Mouse (Mus musculus) embryonic facial prominence, embryonic 14.5 days (tissue): ENCODE data around the gene Tmtc2. TPM values are rescaled to one million over a fixed set of nuclear protein-coding genes. Genes with fewer than 3 reads are reported as not detected.

Experiments used
- ATAC-seq: fragments of 200-750 bp; cut with Nextera tagmentation; 2 replicates; pipeline ENCODE4 v1.8.0; 2017; ENCODE audit warnings: low read depth, moderate number of reproducible peaks, moderate TSS enrichment
- DNase-seq: peaks from one replicate; pipeline ENCODE4 v3.0.0-alpha.2; 2015; ENCODE audit warnings: low spot score
- H3K27ac ChIP-seq: fragments of 300-500 bp; sonication (generic); replicated peaks from 2 replicates; pipeline ENCODE4 v1.5.1; 2014; ENCODE audit warnings: low read depth, mild to moderate bottlenecking, low read length, moderate library complexity
- H3K27me3 ChIP-seq: fragments of 300-500 bp; sonication (generic); replicated peaks from 2 replicates; pipeline ENCODE4 v1.6.1; 2014; ENCODE audit warnings: low read length; ENCODE audit not compliant: control insufficient read depth, insufficient read depth
- H3K36me3 ChIP-seq: fragments of 300-500 bp; sonication (generic); 2 replicates; pipeline ENCODE4 v1.6.1; 2014; ENCODE audit warnings: low read length, mixed read lengths; ENCODE audit not compliant: control insufficient read depth, insufficient read depth
- H3K4me1 ChIP-seq: fragments of 300-500 bp; sonication (generic); 2 replicates; pipeline ENCODE4 v1.6.1; 2014; ENCODE audit warnings: antibody characterized with exemption, low read length; ENCODE audit not compliant: control insufficient read depth, insufficient read depth
- H3K4me2 ChIP-seq: fragments of 300-500 bp; sonication (generic); 2 replicates; pipeline ENCODE4 v1.6.1; 2014; ENCODE audit warnings: low read depth, mild to moderate bottlenecking, low read length, moderate library complexity, mixed read lengths
- H3K4me3 ChIP-seq: fragments of 300-500 bp; sonication (generic); 2 replicates; pipeline ENCODE4 v1.5.1; 2014; ENCODE audit warnings: low read depth, mild to moderate bottlenecking, low read length
- H3K9ac ChIP-seq: fragments of 300-500 bp; sonication (generic); 2 replicates; pipeline ENCODE4 v1.6.1; 2014; ENCODE audit warnings: low read depth, mild to moderate bottlenecking, low read length, moderate library complexity, mixed read lengths
- H3K9me3 ChIP-seq: fragments of 300-500 bp; sonication (generic); 2 replicates; pipeline ENCODE4 v1.6.1; 2016; ENCODE audit warnings: low read length; ENCODE audit not compliant: control insufficient read depth
- WGBS: fragments of 180-500 bp; shearing (Covaris S2); extraction: QIAGEN DNeasy Blood & Tissue Kit; methylation state at CpG from one replicate; pipeline ENCODE4 v1.1.7; 2014; 5-methylcytosine and 5-hydroxymethylcytosine counted together
- polyA plus RNA-seq: library from polyadenylated mRNA; unstranded; fragments of >200 nt; fragmentation: Nextera tagmentation; extraction: Ambion mirVana; gene quantifications from 2 replicates; pipeline ENCODE4 v1.2.1, GENCODE M21; 2014

Gene Tmtc2
- polyA plus RNA-seq, 1 experiment from 2014 or later: 9.4 TPM

DNA sequence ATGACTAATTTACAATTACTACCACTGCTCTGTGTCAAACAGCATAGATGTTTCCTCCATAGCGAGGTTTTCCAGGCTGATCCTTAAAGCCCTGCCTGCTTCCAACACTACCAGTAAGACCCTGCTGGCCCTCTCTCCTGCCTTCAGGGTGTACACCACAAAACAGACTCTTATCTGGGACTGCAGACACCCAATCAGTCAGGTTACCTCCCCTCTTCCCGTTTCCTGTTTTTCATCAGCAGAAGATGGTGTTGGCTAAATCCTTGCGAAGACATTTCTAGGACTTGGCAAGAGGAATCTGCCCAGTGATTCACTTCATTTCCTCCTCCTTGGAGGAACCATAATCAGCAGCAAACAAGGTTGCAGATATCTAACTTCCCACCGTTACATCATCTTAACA lies 73.8 kb downstream of the Tmtc2 start:
- Histone ChIP-seq H3K27ac (no peak overlapping the region), H3K9ac (no peak overlapping the region), H3K4me3 (no peak overlapping the region), H3K36me3 (no peaks in the 10 kb centered on the region), H3K4me2 (no peak overlapping the region), H3K27me3 (no peaks in the 10 kb centered on the region), H3K9me3 (no peaks in the 10 kb centered on the region), H3K4me1 (no peaks in the 10 kb centered on the region)
- DNase-seq (no peak), ATAC-seq (no peak)
- WGBS: 69% methylated on average over 4 of the region's 4 CpGs

DNA sequence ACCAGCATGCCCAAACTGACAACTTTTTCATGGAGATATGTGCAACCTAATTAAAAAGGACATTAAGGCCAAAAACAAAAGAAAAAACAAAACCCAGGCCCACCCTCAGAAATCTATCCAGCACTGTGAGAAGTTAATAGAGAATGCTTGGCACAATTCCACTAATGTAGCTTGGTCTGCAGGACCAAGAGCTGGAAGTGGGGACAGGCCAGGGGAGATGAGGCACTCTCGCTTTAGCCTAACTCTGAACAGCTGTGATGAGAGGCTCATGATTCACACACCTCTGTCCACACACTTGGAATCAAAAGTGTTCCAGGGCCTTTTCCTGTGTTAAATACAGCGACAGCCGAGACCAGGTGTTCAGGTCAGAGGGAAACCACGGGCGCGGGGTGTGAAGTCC lies 79.0 kb downstream of the Tmtc2 start:
- Histone ChIP-seq H3K9ac (no peak overlapping the region), H3K4me2 (no peak overlapping the region), H3K27me3 (no peaks in the 10 kb centered on the region), H3K36me3 (0 out of 2 replicates have a peak, but pooled peaks cover 3% of the 10 kb centered on the region), H3K4me1 (no peaks in the 10 kb centered on the region), H3K4me3 (no peak overlapping the region), H3K27ac (no peak overlapping the region), H3K9me3 (no peaks in the 10 kb centered on the region)
- peak; percentile 35 for DNase-seq
- WGBS: 82% methylated on average over 6 of the region's 6 CpGs
- no peak for ATAC-seq

DNA sequence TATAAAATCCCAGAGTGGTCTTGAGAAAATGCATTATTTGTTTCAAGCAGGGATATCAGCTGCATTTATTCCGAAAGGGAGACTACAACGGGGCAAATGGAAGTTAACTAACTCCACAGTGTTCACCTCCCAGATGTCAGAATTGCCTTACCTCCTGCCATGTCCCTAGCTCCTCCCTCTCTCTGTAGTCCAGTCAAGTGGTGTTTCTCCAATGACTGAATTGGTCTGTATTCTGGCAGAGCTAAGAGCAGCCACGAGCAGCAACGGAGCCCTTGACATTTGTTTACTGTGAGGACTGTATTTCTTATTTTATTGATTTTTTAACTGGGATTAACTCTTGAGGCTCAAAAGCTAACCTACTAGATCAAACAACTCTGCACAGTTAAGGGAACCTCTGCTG lies 81.8 kb downstream of the Tmtc2 start:
- H3K27me3 ChIP-seq: no peaks in the 10 kb centered on the region
- WGBS: 55% methylated on average over 4 of the region's 4 CpGs
- DNase-seq: no peak
- no peak overlapping the region for H3K4me2 ChIP-seq
- no peak overlapping the region for H3K27ac ChIP-seq
- no peaks in the 10 kb centered on the region for H3K9me3 ChIP-seq
- no peak for ATAC-seq
- H3K9ac ChIP-seq: no peak overlapping the region
- no peak overlapping the region for H3K4me3 ChIP-seq
- no peaks in the 10 kb centered on the region; the same call in 1 of the 2 replicates for H3K4me1 ChIP-seq
- 0 out of 2 replicates have a peak, but pooled peaks cover 3% of the 10 kb centered on the region for H3K36me3 ChIP-seq

DNA sequence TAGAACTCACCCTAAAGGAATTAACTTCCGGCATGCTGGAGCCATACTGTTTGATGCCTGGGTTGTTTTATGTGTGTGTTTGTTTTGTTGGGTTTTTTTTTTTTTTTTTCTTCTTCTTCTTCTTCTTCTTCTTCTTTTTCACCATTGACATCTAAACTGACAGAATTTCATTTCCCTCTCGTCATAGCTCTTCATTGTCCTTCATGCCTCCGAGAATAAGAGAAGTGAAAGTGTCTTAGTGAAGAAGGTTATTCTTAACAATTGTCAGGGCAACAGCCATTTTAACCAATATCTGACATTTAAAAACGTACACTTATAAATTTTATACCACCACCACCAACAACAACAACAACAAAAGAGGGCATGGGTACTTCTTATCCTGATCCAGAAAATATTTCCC lies 83.5 kb downstream of the Tmtc2 start:
- no peak overlapping the region for H3K4me2 ChIP-seq
- H3K9ac ChIP-seq: no peak overlapping the region
- H3K4me3 ChIP-seq: no peak overlapping the region
- no peaks in the 10 kb centered on the region; the same call in 1 of the 2 replicates for H3K4me1 ChIP-seq
- no peaks in the 10 kb centered on the region for H3K27me3 ChIP-seq
- H3K27ac ChIP-seq: no peak overlapping the region
- 0 out of 2 replicates have a peak, but pooled peaks cover 3% of the 10 kb centered on the region for H3K36me3 ChIP-seq
- no peak for ATAC-seq
- no peaks in the 10 kb centered on the region for H3K9me3 ChIP-seq
- DNase-seq: no peak
- WGBS: 79% methylated on average over 4 of the region's 4 CpGs

DNA sequence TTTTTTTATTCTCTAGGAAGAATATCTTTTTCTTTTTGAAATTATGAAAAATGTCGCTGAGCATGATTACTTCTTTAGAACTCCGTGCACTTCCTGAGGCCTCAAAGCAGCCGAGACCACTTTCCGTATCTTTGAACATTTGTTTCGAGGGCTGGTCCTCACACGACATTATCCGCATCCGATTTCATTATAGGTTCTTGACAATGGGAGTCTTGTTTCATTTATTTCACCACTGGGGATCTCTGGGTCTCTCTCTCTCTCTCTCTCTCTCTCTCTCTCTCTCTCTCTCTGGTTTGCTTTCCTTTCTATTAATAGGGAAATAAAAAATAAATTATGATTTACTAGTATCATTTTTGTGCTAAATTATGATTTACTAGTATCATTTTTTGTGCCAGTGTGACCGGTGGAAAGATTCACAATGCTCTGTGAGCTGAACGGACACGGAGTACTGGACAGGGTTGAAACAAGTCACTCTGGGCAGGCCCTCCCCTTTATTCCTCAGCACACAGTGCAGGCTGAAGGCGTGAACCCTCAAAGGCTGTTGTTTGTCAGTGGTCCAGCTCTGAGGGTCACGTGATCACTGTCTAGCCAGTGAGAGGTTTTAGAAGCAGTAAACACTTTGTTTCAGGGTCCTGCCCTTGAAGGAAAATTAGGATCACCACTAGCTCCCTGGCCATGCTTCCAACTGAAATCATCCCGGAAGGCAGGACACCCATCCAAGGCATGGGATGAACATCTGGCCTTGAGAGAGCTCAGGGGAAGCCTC lies 84.1 kb downstream of the Tmtc2 start:
- Histone ChIP-seq H3K27ac (no peak overlapping the region), H3K9me3 (no peaks in the 10 kb centered on the region), H3K4me2 (peak overlapping the region; percentile 36), H3K4me1 (no peaks in the 10 kb centered on the region; the same call in 1 of the 2 replicates), H3K9ac (no peak overlapping the region), H3K36me3 (0 out of 2 replicates have a peak, but pooled peaks cover 3% of the 10 kb centered on the region), H3K27me3 (no peaks in the 10 kb centered on the region), H3K4me3 (0 out of 2 replicates have a peak overlapping the region, but pooled peaks have one; percentile 1)
- ATAC-seq: peak; percentile 77; the same call in 1 of the 2 replicates
- WGBS: 39% methylated on average over 14 of the region's 14 CpGs
- DNase-seq: no peak

DNA sequence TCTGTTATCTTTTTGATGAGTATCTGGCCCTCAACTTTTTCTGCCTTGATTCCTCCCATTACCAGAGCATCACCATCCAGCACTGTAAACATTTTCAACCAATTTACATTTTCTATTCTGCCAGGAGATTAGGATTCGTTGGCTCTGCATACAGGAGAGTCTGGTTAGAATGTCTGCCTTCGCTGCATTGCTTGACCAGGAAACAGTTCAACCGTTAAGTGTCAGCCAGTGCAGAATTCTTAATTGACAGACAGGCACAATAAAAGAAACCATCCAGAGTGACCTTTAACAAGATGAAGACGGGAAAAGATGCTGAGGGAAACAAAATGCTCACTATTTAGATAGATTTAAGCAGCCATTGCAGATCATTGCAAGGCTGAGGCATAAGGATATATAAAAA lies 87.3 kb downstream of the Tmtc2 start:
- Histone ChIP-seq H3K36me3 (no peaks in the 10 kb centered on the region), H3K4me2 (no peak overlapping the region), H3K9me3 (no peaks in the 10 kb centered on the region), H3K27me3 (no peaks in the 10 kb centered on the region), H3K27ac (no peak overlapping the region), H3K9ac (no peak overlapping the region), H3K4me3 (no peak overlapping the region), H3K4me1 (no peaks in the 10 kb centered on the region; the same call in 1 of the 2 replicates)
- 45% methylated on average over 4 of the region's 4 CpGs for WGBS
- no peak for ATAC-seq
- no peak for DNase-seq

DNA sequence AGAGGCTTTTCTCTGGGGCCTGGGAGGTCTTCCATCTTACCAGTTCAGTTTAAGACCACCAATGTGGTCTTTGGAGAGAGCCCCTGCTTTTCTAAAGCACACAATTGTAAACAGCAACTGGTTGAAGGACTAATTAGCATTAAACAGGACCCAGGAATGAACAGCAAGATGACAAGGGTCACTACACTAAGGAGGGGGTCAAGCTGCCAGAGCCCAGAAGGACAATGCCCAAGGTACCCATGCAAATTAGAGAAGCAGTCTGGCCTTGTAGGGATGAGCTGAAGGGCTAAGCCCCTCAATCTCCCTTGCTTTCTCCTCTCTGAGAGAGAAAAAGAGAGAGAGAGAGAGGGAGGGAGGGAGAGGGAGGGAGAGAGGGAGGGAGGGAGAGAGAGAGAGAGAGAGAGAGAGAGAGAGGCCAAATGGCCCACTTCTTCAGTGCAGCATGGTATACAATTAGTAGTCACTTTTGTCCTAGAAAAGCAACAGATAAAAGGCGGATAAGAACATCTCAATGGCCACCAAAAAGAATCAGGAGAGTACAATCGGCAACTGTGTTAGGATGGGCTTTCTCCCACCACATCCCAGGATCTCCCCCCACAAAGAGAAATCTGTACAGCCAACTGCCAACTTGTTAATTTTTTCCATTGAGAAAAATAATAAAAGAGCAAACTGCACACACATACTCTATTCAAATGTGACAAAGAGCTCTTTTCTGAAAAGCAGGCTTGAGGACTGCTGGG lies 89.7 kb downstream of the Tmtc2 start:
- Histone ChIP-seq H3K27ac (no peak overlapping the region), H3K9me3 (no peaks in the 10 kb centered on the region), H3K4me3 (no peak overlapping the region), H3K9ac (no peak overlapping the region), H3K27me3 (no peaks in the 10 kb centered on the region), H3K4me1 (no peaks in the 10 kb centered on the region; the same call in 1 of the 2 replicates), H3K36me3 (no peaks in the 10 kb centered on the region), H3K4me2 (no peak overlapping the region)
- ATAC-seq: peak; percentile 74; the same call in 1 of the 2 replicates
- DNase-seq: no peak
- 74% methylated on average over 2 of the region's 2 CpGs for WGBS

DNA sequence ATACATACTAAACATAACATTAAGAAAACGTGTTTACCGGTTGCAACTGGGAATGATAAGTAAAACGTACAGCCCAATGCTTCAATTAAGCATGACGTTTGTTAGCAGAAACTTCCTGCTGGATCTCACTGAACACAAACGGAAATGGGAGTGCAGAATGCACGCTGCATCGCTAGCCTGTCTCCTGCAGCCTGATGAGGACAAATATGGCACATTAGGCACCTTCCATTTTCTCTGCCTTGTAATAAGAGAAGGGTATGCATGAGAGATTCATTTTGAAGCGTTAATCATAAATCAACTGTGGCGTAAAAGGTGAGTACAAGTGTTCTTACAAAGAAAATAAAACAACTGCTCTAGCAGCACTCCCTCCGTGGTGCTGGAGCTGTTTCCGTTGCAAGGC lies 94.5 kb downstream of the Tmtc2 start:
- H3K4me2 ChIP-seq: no peak overlapping the region
- no peak for DNase-seq
- no peaks in the 10 kb centered on the region for H3K9me3 ChIP-seq
- H3K4me1 ChIP-seq: no peaks in the 10 kb centered on the region
- no peaks in the 10 kb centered on the region for H3K36me3 ChIP-seq
- WGBS: 58% methylated on average over 11 of the region's 11 CpGs
- ATAC-seq: no peak
- no peaks in the 10 kb centered on the region for H3K27me3 ChIP-seq
- H3K4me3 ChIP-seq: no peak overlapping the region
- H3K9ac ChIP-seq: no peak overlapping the region
- no peak overlapping the region for H3K27ac ChIP-seq
